Mouse (Mus musculus): ENCODE results near the gene Cisd1.

- TF ChIP-seq CTCF (IDR thresholded peaks at IDR 0.05; ENCODE audit: extremely low read depth, insufficient read depth, insufficient read length, insufficient replicate concordance), result no peak
- no peak for TF ChIP-seq POLR2A (IDR thresholded peaks at IDR 0.05; ENCODE audit: low read depth, low read length)
These were observed 24.7 kb upstream of the Cisd1 start for GRCm38 (mm10) chr10:71369466-71369865.
